ENCODE assay signal across 9 mouse cellular contexts in genomic region chr14:74646107-74646793, GRCm38 (mm10). TPM values are rescaled to one million over a fixed set of nuclear protein-coding genes. Genes with fewer than 3 reads are reported as not detected.
DNase-seq lines count a peak whose midpoint lies in the region; ATAC-seq and TF ChIP-seq lines count a peak whose summit lies in the region.
"Had no signal": no experiment of that assay in that cellular context is flagged by ENCODE, and none has a peak within 500 bp of the region (broad histone marks: within the 10 kb centered on the region; RNA-seq: fewer than 3 reads in every experiment).

No protein-coding gene starts in this region.

- H3K9me3 ChIP-seq in heart, embryonic 11.5 days (replicated peaks; ENCODE audit: control insufficient read depth, low read length): no peaks in the 10 kb centered on the region
- H3K9me3 ChIP-seq: limb, embryonic 13.5 days had no signal

- H3K27ac ChIP-seq in heart, embryonic 11.5 days (ENCODE audit: low read depth, low read length): no peak overlapping the region
- peak overlapping the region; percentile 13 for H3K27ac ChIP-seq in bone marrow, adult 2 months (ENCODE audit: control insufficient read depth, insufficient read depth, low read depth, low read length, poor library complexity)
- H3K27ac ChIP-seq: limb, embryonic 13.5 days had no signal

- H3K4me3 ChIP-seq in heart, embryonic 11.5 days (ENCODE audit: low read depth, low read length): no peak overlapping the region
- H3K4me3 ChIP-seq in bone marrow, adult 2 months (replicated peaks; ENCODE audit: control insufficient read depth, low read depth, low read length): peak overlapping the region; percentile 30
- H3K4me3 ChIP-seq: limb, embryonic 13.5 days had no signal

- H3K36me3 ChIP-seq in heart, embryonic 11.5 days (ENCODE audit: control insufficient read depth, insufficient read depth, low read length): no peaks in the 10 kb centered on the region
- H3K36me3 ChIP-seq: limb, embryonic 13.5 days had no signal

- H3K4me2 ChIP-seq in heart, embryonic 11.5 days: no peak overlapping the region
- H3K4me2 ChIP-seq: limb, embryonic 13.5 days had no signal

- DNase-seq in heart, adult 11 months: peak; percentile 92
- DNase-seq in naive thymus-derived CD4-positive, alpha-beta T cell, adult 2 months (ENCODE audit: low read depth): peak; percentile 19
- no peak for DNase-seq in frontal cortex, postnatal 14 days (ENCODE audit: low spot score in 2 of 2)
- no peak for DNase-seq in retina, embryonic 14.5 days (ENCODE audit: low spot score)
- no peak for DNase-seq in right cerebral cortex, postnatal 25 days

- H3K4me1 ChIP-seq in heart, embryonic 11.5 days (ENCODE audit: control insufficient read depth, insufficient read depth, low read length): peaks cover 12% of the 10 kb centered on the region
- peaks cover 7% of the 10 kb centered on the region; the same call in 1 of the 2 replicates for H3K4me1 ChIP-seq in bone marrow, adult 2 months (ENCODE audit: control insufficient read depth, insufficient read depth, low read length)
- H3K4me1 ChIP-seq: limb, embryonic 13.5 days had no signal

- no peak overlapping the region for H3K9ac ChIP-seq in heart, embryonic 11.5 days (ENCODE audit: low read depth, low read length)
- H3K9ac ChIP-seq: limb, embryonic 13.5 days had no signal

- ATAC-seq in heart, embryonic 11.5 days (replicated peaks; ENCODE audit: insufficient number of reproducible peaks, low FRiP score, low TSS enrichment): no peak
- peak; percentile 67 for ATAC-seq in inflammation-experienced regulatory T-cells, adult 6 months

- TF ChIP-seq CTCF in bone marrow, adult 2 months (IDR thresholded peaks at IDR 0.05; ENCODE audit: control insufficient read depth, insufficient read depth, low read length): no peak

- TF ChIP-seq POLR2A in bone marrow, adult 2 months (IDR thresholded peaks at IDR 0.05; ENCODE audit: borderline replicate concordance, control insufficient read depth, low read depth, low read length): no peak

- WGBS in heart, embryonic 11.5 days (ENCODE audit: insufficient replicate concordance): 53% methylated on average over 11 of the region's 11 CpGs
- 5% methylated on average over 11 of the region's 11 CpGs for WGBS in bone marrow, adult 2 months

- peaks cover 3% of the 10 kb centered on the region; the same call in 1 of the 2 replicates for H3K27me3 ChIP-seq in heart, embryonic 11.5 days (ENCODE audit: control insufficient read depth, insufficient read depth, low read length)

RNA-seq across cellular contexts. Expression of gene Htr2a, which starts 5.6 kb away (rescaled TPM):
- 0.59 and 0.89 TPM in 2 replicates for polyA plus RNA-seq in heart, embryonic 11.5 days (2014; fragmentation: Nextera tagmentation; extraction: Ambion mirVana)
- 0.40 and 1.6 TPM in 2 replicates for polyA plus RNA-seq in bone marrow, adult 2 months (2011; ENCODE audit: insufficient read depth, insufficient read length, low replicate concordance, missing spikeins)
- under 1 TPM in 2 of 3 experiments, not detected in 1; 0.09 to 0.15 TPM for polyA plus RNA-seq in inflammation-experienced regulatory T-cells, adult 6 months (2017; shearing (Covaris generic))

Comparison
In these comparisons a context has a peak if more than half of its experiments do, and no peak if none do; other contexts are left out.
1. DNase-seq: peak in heart, adult 11 months (single experiment) and naive thymus-derived CD4-positive, alpha-beta T cell, adult 2 months (single experiment); none in frontal cortex, postnatal 14 days (0 of 2), retina, embryonic 14.5 days (single experiment) and right cerebral cortex, postnatal 25 days (single experiment).